Mouse (Mus musculus): ENCODE results near the gene Ciao2a.

The Ciao2a gene

GRCm38 (mm10) chr9:66120945-66121344, 5.5 kb upstream of the Ciao2a start:
- no peak for DNase-seq

- no peak for DNase-seq
Observed at GRCm38 (mm10) chr9:66121421-66121820, 5.0 kb upstream of the Ciao2a start.

GRCm38 (mm10) chr9:66123648-66124047, 2.8 kb upstream of the Ciao2a start:
- DNase-seq, result no peak

- peak in 1 of 2 experiments; percentile 31 for DNase-seq
Observed at GRCm38 (mm10) chr9:66124111-66124531, 2.3 kb upstream of the Ciao2a start.

DNA sequence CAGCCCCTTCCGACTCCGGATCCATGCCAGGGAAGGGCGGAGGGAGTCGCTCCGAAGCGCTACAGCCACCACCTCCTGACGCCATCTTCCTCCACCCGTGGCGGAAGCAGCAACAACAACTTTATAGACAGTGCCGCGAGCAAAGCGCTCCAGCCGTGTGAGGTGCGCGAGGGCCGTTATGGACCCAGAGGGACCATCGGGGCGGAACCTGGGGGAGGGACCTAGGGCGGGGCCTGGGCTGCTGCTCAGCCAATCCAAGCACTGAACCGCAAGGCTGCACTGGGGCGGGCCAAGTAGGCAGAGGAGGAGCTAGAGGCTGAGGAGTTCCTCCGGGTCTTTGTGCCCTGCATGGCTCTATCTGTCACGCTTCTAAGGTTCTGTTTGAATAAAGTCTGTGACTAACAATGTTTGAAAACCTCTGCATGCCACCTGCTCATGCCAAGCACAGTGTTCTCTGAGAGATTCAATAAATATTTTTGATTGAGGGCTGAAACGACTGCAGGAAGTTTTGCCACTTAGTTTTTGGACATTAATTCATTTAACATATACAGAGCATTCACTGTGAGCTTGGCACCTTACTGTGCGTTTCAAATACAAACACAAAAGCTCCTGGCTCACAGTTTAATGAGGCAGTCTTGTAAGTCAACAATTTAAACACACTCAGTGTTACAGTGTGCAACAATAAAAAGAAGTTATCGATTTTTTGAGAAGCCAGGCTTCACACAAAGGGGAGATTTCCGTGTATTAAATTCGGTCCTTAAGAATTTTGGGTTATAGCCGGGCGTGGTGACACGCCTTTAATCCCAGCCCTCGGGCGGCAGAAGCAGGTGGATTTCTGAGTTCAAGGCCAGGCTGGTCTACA, 1.5 kb upstream of the Ciao2a start:
- DNase-seq, result peak; percentile 93 to 99

DNA sequence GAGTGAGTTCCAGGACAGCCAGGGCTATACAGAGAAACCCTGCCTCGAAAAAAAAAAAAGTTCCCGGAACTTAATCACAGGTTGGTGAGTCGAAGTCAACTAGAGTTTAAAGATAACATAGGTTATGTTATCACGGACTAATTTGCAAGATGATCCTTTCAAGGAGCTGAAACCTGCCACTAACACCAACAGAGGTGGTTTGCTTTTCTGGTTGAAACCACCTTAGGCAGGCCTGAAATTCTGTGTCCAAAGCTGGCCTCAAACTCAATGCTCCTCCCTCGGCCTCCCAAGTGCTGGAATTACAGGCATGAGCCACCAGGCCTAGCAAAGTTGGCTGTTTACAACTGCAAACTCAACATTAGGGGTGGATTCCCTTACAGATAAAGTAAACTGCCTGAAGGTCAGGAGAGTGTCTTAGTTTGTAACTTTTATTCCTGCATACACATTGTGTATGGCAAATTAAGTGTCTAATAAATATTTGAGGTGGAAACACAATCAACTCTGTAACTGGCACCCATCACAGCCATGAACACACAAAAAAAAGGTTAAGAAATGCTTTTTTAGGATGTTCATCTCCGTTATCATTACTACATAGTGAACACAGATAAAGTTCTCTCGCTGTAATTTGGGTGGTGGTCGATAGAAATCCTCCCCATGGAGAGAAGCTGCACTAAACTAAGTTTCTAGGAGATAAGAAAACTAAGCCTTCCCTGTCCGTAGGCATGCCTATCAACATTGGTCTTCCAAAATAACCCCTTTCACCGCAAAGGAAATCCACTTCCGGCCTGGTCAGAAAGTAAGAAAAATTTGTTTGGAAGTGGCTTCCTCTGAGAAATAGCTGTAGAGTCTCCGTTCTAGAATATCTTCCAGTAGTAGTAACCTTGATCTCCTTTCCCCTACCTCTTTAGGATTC, 612 bp upstream of the Ciao2a start:
- no peak for DNase-seq

GRCm38 (mm10) chr9:66127193-66127546, 759 bp downstream of the Ciao2a start:
- DNase-seq, result no peak

- DNase-seq, result no peak
Observed at GRCm38 (mm10) chr9:66127884-66128283, 1.5 kb downstream of the Ciao2a start.

- no peak for DNase-seq
Observed at GRCm38 (mm10) chr9:66131466-66131865, 5.1 kb downstream of the Ciao2a start.

DNA sequence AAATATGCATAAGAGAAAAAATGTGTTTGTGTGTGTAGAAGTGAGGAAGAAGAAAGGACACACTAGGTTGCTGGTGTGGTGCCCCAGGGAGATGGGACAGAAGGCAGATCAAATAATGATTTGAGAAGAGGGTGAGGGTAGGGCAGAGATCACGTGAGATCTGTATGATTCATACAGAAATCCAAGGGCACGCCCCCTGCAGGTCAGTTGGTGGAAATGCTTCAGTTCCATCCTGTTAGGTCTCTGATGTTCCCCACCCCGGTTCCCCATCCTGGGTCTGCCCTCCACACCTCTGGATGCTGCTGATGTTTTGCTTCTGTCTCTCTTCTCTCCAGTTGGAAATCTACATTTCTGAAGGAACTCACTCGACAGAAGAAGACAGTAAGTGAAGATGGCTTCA, 9.6 kb downstream of the Ciao2a start:
- no peak for DNase-seq

GRCm38 (mm10) chr9:66138193-66138592, 11.8 kb downstream of the Ciao2a start:
- no peak for DNase-seq

GRCm38 (mm10) chr9:66142265-66142664, 15.9 kb downstream of the Ciao2a start:
- DNase-seq, result no peak

GRCm38 (mm10) chr9:66144248-66144647, 17.8 kb downstream of the Ciao2a start:
- DNase-seq, result peak; percentile 79

- no peak for DNase-seq
Observed at GRCm38 (mm10) chr9:66146141-66146540, 19.7 kb downstream of the Ciao2a start.

- DNase-seq, result no peak
Observed at GRCm38 (mm10) chr9:66152011-66152410, 25.6 kb downstream of the Ciao2a start.

- no peak for DNase-seq
Observed at GRCm38 (mm10) chr9:66153594-66153993, 27.2 kb downstream of the Ciao2a start.

- no peak for DNase-seq
Observed at GRCm38 (mm10) chr9:66154013-66154412, 27.6 kb downstream of the Ciao2a start.

- DNase-seq, result no peak
Observed at GRCm38 (mm10) chr9:66155534-66155933, 29.1 kb downstream of the Ciao2a start.

DNA sequence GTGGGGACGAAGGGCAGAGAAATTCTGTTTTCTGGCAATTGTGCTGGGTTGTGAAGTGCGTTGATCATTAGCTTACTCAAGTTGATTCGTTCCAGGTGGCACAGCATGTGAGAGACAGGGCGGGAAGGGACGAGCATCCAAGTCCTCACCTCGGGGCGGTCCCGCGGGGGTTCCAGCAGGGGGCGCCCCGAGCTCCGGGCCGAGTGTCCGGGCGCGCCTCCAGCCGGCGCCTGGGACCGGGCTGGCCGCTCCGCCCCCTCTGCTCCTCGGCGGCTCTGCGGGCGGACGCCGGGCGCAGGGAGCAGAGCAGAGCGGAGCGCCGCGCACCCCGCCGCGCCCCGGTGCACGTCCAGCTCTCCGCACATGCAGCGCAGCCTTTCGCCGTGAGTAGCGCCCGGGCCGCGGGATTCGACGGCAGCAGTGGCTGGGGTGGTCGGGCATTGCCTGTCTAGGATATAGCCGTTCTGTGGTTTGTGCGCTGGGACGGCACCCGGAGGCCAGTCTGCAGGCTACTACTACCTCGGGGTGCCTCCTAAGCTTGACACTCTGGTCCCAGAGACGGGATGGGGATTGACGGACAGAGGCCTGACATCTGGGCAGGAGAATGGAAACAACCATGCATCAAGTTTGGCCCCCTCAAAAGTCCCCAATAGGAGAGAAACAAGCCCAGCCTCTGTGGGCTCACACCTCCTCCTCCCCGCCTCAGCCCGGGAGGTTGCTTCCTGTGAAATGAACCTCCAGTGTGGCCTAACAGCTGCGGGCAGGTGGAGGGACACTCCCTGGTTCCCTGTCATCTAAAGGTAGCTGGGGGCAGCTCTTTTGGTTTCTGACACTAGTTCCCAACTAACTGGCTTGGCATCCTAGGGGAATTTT, 31.8 kb downstream of the Ciao2a start, which contains the start of gene Dapk2:
Gene Dapk2 (plus strand): TSS at position 266 of the 873 bp plus-strand sequence.
- peak; percentile 39 to 77 for DNase-seq

DNA sequence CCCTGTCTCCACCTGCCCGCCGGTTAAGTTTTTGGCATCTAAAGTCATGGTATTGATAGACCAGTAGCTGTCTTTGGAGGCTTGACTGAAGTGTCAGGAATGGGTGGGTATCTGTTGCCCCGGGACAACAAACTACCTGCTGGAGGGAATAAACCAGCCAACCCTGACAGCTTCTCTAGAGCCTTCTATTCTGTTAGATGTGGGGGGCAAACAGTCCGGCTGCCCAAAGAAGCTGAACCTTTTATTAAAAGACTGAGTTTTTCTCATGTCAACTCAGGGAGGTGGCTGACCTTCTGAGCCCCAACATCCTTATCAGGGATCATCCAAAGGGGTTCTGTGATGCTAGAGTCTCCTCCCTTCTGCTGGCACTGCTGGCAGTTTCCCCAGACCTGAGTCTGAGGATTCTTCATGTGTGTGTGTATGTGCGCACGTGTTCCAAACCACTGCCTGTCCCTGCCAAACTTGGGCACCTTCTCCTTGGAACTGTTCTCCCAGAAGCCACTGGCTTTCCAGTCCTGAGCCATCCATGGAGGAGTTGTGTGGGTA, 32.5 kb downstream of the Ciao2a start:
- no peak for DNase-seq

- no peak for DNase-seq
Observed at GRCm38 (mm10) chr9:66160155-66160554, 33.7 kb downstream of the Ciao2a start.

DNA sequence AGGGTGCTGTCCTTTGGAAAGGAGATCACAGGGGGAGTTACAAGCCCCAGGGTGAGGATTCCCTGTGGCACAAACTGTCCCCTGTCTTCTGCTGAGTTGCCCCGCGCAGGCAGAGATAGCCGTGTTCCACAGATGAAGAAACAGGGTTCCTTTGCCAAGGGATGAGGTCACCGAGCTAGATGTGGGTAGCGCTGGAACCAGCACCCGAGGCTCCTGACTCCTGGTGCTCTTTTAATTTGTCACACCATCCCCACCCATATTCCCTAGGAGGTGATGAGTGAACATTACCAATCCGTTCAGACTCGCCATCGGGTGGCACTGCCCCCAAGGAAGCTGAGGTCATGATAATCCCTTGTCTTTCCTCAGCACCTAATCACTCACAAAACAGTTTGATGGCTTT, 36.6 kb downstream of the Ciao2a start:
- no peak for DNase-seq
